16 mouse cellular contexts compared by ENCODE assay signal in the genomic region with DNA sequence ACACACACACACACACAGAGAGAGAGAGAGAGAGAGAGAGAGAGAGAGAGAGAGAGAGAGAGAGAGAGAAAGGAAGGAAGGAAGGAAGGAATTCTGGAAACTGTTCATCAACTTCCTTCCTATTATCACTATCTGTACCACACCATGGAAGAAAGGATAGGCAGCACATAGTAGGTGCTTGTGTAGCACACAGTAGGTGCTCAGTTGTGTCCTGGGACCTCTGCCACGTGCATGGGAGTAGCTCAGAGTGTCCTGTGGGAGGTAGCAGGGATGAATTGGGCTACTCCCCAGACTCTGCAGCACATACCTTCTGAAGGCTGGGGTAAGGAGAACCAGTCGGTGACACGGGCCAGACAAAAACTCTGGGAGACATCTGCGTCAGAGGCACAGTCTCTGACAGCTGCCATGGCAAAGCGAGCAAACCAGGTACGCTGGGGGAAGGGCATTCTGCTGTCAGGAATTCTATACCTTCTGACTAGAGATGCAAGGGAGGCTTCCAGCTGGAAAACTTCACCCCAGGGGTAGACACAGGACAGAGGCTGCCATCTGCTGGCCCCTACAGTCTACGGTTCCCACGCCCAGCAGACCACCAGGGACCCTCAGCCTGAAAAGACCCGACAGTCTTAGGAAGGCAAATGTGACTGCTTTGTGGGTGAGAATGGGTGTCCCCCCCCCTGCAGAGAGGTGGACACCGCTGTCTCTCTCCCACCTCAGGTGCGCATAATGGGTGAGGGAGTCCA.
A peak's percentile ranks its signal among the peaks of the same experiment; 100 is the strongest.
DNase-seq lines count a peak whose midpoint lies in the region; ATAC-seq and TF ChIP-seq lines count a peak whose summit lies in the region.
"Had no signal": no experiment of that assay in that cellular context is flagged by ENCODE, and none has a peak within 500 bp of the region (broad histone marks: within the 10 kb centered on the region; RNA-seq: fewer than 3 reads in every experiment).

No protein-coding gene starts in this region.

- no peak for ATAC-seq in kidney, postnatal 0 days (replicated peaks; ENCODE audit: low FRiP score, low read depth)
- ATAC-seq in forebrain, embryonic 16.5 days = peak; percentile 28; the same call in 1 of the 2 replicates
- no peak for ATAC-seq in neural tube, embryonic 11.5 days (ENCODE audit: insufficient read depth, low FRiP score, low TSS enrichment)

- H3K4me1 ChIP-seq in kidney, postnatal 0 days (replicated peaks; ENCODE audit: insufficient read depth, low read length) = no peaks in the 10 kb centered on the region
- H3K4me1 ChIP-seq in forebrain, embryonic 16.5 days (replicated peaks; ENCODE audit: control insufficient read depth, insufficient read depth, low read length) = peaks cover 6% of the 10 kb centered on the region
- H3K4me1 ChIP-seq in neural tube, embryonic 11.5 days (ENCODE audit: control insufficient read depth, insufficient read depth, low read length) = no peaks in the 10 kb centered on the region
- H3K4me1 ChIP-seq: embryonic facial prominence, embryonic 15.5 days had no signal

- no peak for TF ChIP-seq POLR2A in brain, embryonic 14.5 days (IDR thresholded peaks at IDR 0.05; ENCODE audit: borderline replicate concordance, extremely low read depth, insufficient read depth, insufficient read length, poor library complexity, severe bottlenecking)

- WGBS in kidney, postnatal 0 days = 47% methylated on average over 11 of the region's 11 CpGs
- WGBS in forebrain, embryonic 16.5 days = 30% methylated on average over 11 of the region's 11 CpGs
- WGBS in neural tube, embryonic 11.5 days = 48% methylated on average over 11 of the region's 11 CpGs

- no peak for DNase-seq in kidney, postnatal 0 days (ENCODE audit: low spot score)
- no peak for DNase-seq in kidney, adult 8-10 months
- peak; percentile 71 for DNase-seq in brain, embryonic 14.5 days (ENCODE audit: low read depth)
- DNase-seq in neural tube, embryonic 11.5 days (ENCODE audit: low spot score) = peak; percentile 57
- no peak for DNase-seq in thymus, postnatal 14 days
- no peak for DNase-seq in kidney, adult 9 months
- no peak for DNase-seq in gastrocnemius, adult 18-20 months (ENCODE audit: low spot score)
- DNase-seq: cerebellum, adult 18-20 months; gastrocnemius, adult 2 months; thymus, postnatal 4 days had no signal

- H3K4me2 ChIP-seq in kidney, postnatal 0 days (ENCODE audit: low read length) = no peak overlapping the region
- H3K4me2 ChIP-seq in forebrain, embryonic 16.5 days (ENCODE audit: low read length) = no peak overlapping the region
- H3K4me2 ChIP-seq in neural tube, embryonic 11.5 days (ENCODE audit: low read depth) = no peak overlapping the region
- H3K4me2 ChIP-seq: embryonic facial prominence, embryonic 15.5 days; heart, embryonic 11.5 days; hindbrain, embryonic 15.5 days had no signal

- H3K9ac ChIP-seq in kidney, postnatal 0 days (ENCODE audit: low read depth, low read length) = no peak overlapping the region
- H3K9ac ChIP-seq in forebrain, embryonic 16.5 days (replicated peaks; ENCODE audit: low read depth, low read length) = no peak overlapping the region
- H3K9ac ChIP-seq in neural tube, embryonic 11.5 days (ENCODE audit: low read length) = no peak overlapping the region
- H3K9ac ChIP-seq: embryonic facial prominence, embryonic 15.5 days; hindbrain, embryonic 15.5 days; liver, embryonic 14.5 days had no signal

- TF ChIP-seq CTCF in kidney, postnatal 0 days (IDR thresholded peaks at IDR 0.05; ENCODE audit: low read depth) = peak; percentile 27; the same call in 1 of the 2 replicates
- peak; percentile 64 for TF ChIP-seq CTCF in brain, embryonic 14.5 days (IDR thresholded peaks at IDR 0.05; ENCODE audit: borderline replicate concordance, extremely low read depth, insufficient read depth, insufficient read length)

- H3K4me3 ChIP-seq in kidney, postnatal 0 days (replicated peaks; ENCODE audit: low read depth, low read length) = no peak overlapping the region
- no peak overlapping the region for H3K4me3 ChIP-seq in forebrain, embryonic 16.5 days (replicated peaks; ENCODE audit: low read length)
- no peak overlapping the region for H3K4me3 ChIP-seq in neural tube, embryonic 11.5 days (ENCODE audit: low read depth, low read length)
- H3K4me3 ChIP-seq: embryonic facial prominence, embryonic 15.5 days; gastrocnemius, adult 2 months; hindbrain, embryonic 15.5 days had no signal

- H3K27me3 ChIP-seq in kidney, postnatal 0 days (ENCODE audit: insufficient read depth, low read length) = no peaks in the 10 kb centered on the region; the same call in 1 of the 2 replicates
- H3K27me3 ChIP-seq in forebrain, embryonic 16.5 days (replicated peaks; ENCODE audit: control insufficient read depth, insufficient read depth, low read length) = no peaks in the 10 kb centered on the region
- no peaks in the 10 kb centered on the region for H3K27me3 ChIP-seq in neural tube, embryonic 11.5 days (ENCODE audit: control insufficient read depth, insufficient read depth, low read length)
- H3K27me3 ChIP-seq: embryonic facial prominence, embryonic 15.5 days; hindbrain, embryonic 15.5 days had no signal

- H3K36me3 ChIP-seq in kidney, postnatal 0 days (ENCODE audit: insufficient read depth, low read length) = no peaks in the 10 kb centered on the region
- no peaks in the 10 kb centered on the region for H3K36me3 ChIP-seq in forebrain, embryonic 16.5 days (ENCODE audit: control insufficient read depth, insufficient read depth)
- no peaks in the 10 kb centered on the region for H3K36me3 ChIP-seq in neural tube, embryonic 11.5 days (ENCODE audit: control insufficient read depth, insufficient read depth, low read length)
- H3K36me3 ChIP-seq: embryonic facial prominence, embryonic 15.5 days; hindbrain, embryonic 15.5 days had no signal

- H3K9me3 ChIP-seq in kidney, postnatal 0 days (replicated peaks; ENCODE audit: low read length) = no peaks in the 10 kb centered on the region
- no peaks in the 10 kb centered on the region for H3K9me3 ChIP-seq in forebrain, embryonic 16.5 days (ENCODE audit: control insufficient read depth, low read length)
- H3K9me3 ChIP-seq in neural tube, embryonic 11.5 days (ENCODE audit: control insufficient read depth, low read length) = no peaks in the 10 kb centered on the region
- H3K9me3 ChIP-seq: embryonic facial prominence, embryonic 15.5 days; hindbrain, embryonic 15.5 days had no signal

- H3K27ac ChIP-seq in kidney, postnatal 0 days = no peak overlapping the region
- H3K27ac ChIP-seq in forebrain, embryonic 16.5 days (ENCODE audit: low read length) = no peak overlapping the region
- H3K27ac ChIP-seq in neural tube, embryonic 11.5 days (ENCODE audit: low read depth, low read length) = no peak overlapping the region
- H3K27ac ChIP-seq: embryonic facial prominence, embryonic 15.5 days; gastrocnemius, adult 2 months; hindbrain, embryonic 15.5 days; liver, embryonic 14.5 days; macrophage had no signal

Comparison
In these comparisons a context has a peak if more than half of its experiments do, and no peak if none do; other contexts are left out.
1. DNase-seq: peak in brain, embryonic 14.5 days (single experiment) and neural tube, embryonic 11.5 days (single experiment); none in kidney, postnatal 0 days (single experiment), kidney, adult 8-10 months (0 of 2), thymus, postnatal 14 days (single experiment), kidney, adult 9 months (single experiment) and gastrocnemius, adult 18-20 months (single experiment).